Mouse (Mus musculus): ENCODE data around the gene Mlxipl.
A peak's percentile ranks its signal among the peaks of the same experiment; 100 is the strongest.

Gene Mlxipl

DNA sequence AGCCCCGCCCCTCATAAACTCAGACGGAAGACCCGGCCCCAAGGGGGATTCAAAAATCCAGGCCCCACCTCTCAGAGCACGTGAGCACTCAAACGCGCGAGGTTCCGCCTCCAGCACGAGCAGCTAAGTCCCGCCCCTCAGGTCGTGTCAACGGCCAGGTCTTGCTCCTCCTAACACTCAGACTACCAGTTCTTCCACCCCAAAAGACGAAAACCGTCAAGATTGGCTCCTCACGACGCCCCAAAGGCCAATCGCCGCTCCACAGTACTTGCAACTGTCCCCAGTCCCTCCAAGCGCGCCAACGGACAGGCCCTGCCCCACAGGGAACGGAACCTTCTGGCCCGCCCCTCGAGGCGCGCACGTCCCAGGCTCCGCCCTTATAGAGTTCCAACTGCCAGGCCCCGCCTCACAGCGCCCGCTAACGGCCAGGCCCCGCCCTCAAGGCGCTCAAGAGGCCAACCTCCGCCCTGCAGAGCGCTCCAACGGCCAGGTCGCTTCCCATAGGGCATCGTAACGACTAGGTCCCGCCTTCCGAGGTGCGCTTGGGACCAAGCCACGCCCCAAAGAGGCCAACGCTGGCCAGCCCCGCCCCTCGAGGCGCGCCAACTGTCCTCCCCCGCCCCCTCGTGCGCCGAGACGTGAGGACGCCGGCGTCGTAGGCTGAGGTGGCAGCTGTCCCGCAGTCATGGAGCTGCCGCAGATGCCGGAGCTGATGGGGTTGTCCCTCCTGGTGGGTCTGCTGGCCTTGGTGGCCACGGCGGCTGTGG is 59.5 kb downstream of the Mlxipl start, which contains the start of gene Tbl2:
Tbl2 (plus strand) TSS at position 605 of the 767 bp plus-strand sequence.
- DNase-seq, result peak; percentile 99

DNA sequence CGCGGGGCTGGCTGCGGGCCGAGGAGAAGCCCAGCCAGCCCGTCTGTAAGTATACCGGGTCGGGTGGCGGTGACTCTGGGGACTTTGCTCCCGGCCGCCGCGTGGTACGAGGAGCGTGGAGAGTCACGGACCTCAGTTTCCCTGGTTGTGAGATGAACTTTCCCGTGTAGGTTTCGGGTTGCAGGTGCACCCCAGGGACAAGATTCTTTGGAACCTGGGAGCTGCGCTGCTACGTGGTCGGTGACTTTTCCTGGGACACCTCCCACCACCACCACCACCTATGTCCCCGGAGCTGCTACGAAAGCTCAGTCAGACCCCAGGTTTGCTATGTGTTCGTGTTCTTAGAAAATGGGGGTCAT is 60.1 kb downstream of the Mlxipl start:
- DNase-seq, result no peak

DNA sequence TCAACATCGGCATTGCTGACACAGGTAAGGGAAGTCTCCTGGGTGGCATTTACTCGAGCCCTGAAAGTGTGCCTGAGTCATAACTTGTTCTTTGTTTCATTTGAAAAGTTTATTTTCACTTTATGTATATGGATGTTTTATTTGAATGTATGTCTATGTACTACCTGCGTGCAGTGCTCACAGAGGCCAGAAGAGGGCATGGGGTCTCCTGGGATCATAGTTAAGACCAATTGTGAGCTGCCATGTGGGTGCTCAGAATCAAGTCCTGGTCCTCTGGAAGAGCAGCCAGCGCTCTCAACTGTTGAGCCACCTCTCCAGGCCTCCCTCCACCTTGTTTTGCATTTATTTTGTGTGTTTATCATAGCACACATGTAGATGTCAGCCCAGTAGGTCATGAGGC is 66.8 kb downstream of the Mlxipl start:
- peak in 1 of 2 experiments; percentile 28 for DNase-seq

DNA sequence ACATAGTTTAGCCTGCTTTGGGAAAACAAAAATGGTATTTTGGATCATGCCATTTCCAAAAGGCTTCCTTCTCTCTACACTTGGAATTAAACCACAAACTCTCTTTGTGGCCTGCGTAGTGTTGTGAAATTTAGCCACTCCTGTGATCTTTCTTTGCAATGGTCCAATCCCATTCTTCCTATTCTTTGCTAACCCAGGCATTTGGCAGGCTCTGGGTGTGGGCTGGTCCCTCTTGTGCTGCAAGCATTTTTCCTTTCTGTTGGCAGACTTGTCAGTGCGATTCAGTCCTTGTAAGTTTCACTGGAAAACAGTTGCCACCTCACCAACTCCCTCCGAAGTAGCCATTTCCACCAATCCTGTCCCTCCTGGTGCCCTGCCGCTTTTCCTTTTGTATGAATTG is 71.5 kb downstream of the Mlxipl start:
- DNase-seq, result no peak

DNA sequence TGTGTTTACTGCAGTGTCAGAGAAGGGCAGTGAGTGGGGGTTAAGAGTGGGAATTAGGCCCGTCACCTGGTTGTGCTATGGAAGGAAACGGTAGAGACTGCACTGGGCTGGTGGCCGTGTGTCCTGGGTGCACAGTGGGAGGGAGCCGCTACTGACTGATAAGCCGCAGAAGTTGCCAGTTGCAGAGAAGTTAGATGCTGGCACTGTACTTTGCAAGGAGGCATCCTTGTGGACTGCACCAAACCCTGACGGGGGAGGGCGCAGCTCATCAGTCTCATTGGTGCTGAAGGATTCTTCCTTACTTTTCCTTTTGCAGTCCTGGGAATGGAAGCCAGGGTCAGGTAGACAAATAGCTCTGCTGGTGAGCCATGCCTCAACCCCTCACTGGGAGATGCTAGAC is 72.0 kb downstream of the Mlxipl start:
- DNase-seq, result no peak

DNA sequence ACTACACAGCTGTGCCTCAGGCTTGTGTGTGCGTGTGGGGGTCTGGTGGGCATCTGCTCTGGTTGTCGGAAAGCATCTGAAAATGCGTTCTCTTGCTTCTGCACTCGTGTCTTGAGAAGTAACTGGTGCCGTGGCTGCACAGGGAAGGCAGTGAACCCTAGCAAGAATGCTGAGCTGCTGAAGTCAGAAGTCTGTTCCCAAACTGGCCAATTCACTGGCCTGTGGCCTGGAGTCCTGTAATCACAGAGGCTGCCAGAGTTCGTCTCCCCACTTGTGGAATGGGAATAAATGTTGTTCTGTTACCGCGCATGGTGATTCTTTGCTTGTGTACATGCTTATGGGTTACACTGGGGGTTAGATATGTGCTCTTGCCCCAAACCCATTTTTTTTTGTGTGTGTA is 72.7 kb downstream of the Mlxipl start:
- no peak for DNase-seq

DNA sequence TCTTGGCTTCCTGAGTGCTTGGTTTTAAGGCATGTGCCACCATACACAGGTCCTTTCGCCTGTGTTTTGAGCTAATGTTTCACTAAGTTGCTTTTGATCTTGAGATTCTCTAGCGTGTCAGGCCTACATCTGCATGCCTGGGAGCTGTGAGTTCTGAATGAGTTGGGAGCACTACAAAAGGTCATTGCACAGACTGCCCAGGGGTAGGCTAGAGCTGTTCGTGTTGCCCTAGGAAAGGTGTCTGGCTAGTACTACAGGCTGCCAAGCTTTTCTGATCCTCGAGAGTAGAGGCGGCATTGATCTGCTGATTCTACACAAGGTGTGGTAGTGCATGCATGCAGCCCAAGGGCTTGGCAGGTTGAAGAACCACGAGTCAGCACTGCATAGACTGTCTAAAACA is 73.1 kb downstream of the Mlxipl start:
- DNase-seq, result no peak

DNA sequence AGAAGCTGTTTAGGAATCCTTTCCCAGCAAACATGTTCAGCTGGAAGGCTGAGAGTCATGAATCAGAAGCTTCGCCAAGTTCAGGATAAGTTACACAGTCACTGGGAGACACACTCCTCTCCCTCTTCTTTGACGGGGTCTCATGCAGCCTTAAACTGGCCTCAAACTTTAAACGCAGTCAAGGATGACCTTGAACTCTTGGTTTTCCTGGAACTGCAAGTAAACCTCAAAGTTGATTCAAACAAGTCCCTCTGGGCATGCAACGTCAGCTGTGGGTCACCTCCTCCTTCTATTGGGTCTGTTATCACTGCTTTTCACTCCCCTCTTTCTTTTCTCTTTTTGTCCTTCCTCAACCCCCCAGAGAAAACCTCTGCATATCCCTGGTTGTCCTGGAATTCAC is 77.2 kb downstream of the Mlxipl start:
- DNase-seq, result no peak

DNA sequence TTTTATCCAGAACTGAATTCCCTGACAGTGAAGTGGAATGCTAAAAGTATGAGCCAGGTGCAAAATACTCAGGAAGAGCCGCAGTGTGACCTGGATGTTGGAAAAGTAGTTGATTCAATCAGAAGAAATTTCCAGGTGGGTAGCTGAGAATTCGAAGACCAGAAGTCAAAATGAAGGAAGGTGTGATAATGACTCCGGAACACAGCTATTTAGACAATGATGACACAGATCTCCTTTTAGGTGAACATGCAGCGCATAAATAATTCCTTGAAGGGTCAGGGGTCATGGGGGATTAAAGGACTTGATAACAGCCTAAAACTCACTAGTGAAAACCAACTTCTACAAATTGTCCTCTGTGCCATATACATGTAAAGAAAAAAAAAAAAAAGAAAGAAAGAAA is 77.8 kb downstream of the Mlxipl start:
- no peak for DNase-seq

DNA sequence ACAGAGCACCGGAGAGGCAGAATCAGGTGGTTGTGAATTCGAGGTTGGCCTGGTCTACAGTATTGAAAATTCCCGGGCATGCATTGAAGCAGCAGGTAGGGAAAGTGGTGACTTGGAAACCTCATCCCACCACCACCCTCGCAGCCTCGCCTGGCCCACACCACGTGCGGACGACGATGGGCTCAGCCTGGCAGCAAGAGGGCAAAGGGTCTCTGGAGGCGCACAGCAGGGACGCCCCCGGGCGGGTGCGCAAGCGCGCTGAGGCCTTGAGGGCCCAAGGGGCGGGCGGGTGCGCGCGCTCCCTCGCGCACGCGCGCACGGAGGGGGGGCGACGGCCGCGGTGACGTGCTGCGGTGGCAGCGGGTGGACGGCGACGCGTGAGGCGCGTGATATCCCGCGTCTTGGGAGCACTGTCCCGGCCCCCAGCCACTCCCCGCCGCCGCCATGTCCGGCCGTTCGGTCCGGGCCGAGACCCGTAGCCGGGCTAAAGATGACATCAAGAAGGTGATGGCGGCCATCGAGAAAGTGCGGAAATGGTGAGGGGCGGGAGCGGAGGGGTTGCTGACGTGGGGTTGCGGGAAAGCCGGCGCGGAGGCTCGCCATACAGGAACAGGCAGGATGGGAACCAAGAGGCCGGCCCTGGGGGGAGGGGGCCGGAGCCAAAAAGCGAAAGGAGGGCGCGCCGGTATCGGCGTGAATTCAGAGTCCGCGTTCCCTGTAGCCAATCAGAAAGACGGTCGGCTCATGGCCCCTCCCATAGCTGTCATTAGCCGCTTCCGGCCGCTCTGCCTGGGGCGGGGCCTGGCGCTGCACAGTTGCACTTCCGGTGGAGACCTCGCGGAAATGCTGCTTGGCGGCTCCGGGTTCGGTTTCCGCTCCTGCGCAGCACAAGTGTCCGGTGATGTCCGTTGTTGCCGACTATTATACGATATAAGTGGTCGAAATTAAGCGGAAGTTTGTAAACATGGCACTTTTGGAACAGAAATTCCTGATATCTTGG is 78.7 kb downstream of the Mlxipl start, which contains the start of gene Bcl7b:
Bcl7b (plus strand) TSS at position 221 of the 1,000 bp plus-strand sequence.
- DNase-seq, result peak; percentile 96

DNA sequence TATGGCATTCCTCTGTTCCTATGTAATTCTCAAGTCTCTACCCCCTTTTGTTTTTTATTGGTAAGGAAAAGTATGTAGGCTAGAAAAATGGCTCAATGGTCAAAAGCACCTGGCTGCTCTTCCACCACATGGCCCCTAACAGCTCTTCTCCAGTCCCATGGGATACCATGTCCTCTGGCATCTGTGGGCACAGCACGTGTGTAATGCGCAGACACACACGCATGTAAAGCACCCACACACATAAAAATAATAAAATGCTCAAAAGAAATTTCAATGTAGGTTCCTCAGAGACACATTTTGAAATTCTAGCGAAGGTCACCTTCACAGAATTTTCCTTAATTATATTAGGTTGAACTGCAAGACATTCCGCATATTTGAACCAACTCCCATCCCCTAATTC is 79.8 kb downstream of the Mlxipl start:
- DNase-seq, result no peak

DNA sequence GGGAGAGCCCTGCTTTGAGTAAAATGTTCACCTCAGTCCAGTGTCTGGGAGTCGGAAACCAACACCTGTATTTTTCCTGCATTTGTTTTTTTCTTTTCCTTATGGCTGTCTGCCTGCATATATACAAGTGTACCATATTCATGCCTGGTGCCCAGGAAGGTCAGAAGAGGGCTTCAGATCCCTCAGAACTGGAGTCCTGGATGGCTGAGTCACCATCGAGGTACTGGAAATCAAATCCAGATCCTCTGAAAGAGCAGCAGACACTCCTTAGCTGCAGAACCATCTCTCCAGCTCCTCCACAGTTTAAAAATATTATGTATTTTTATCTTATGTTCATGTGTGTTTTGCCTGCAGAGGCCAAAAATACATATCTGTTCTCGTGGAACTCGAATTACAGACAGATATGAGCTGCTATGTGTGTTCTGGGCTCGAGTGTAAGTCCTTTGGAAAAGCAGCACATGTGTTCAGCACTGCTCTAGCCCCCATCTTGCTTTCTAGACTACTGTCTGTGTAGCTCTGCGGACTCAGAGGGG is 82.1 kb downstream of the Mlxipl start:
- no peak for DNase-seq

DNA sequence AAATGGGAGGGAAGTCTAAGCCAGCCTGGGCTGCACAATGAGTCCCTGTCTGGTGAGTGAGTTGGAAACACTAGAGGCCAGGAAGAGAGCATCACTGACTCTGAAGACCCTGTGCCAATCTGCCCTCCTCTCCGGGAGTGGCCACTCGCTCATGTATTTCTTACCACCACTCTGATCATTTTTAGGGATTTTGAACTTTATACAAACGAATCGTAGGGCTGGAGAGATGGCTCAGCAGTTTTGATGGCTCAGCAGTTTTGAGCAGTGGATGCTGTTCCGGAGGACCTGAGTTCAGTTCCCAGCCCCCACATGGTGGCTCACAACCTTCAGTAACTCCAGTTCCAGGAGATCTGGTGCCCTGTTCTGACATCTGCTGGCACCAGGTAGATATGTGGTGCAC is 83.3 kb downstream of the Mlxipl start:
- DNase-seq, result no peak

DNA sequence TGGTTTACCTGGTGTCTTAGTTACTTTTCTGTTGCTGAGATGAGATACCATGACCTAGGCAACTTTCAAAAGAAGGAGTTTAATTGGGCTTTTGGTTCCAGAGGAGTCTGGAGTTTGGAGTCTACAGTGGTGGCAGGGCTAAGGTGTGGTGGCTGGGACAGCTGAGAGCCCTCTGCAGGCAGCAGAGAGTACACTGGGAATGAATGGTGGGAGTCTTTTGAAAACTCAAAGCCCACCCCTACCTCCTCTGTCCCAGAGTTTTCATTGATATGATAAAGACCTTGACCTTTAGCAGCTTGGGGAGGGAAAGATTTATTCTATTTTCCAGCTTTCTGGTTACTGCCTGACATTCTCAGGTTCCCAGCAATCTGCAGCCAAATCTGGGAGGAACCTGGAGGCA is 85.4 kb downstream of the Mlxipl start:
- DNase-seq, result no peak

DNA sequence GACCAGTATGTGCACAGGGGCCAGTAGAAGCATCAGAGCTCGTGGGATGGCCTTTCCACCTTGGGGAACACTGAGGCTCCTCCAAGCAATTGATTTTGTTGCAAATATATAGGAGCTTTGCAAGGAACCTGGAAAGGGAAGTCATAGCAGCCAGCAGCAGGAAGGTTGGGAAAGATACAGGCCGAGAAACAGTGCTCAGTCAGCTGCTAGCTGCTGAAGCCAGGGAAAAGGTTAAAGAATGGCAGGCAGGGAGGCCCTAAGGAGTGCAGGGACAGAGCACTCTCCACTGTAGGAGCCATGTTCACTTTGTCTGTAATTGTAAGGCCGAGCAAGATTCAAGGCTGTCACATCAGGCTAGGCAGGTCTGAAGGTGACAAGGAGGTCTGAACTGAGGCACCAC is 88.8 kb downstream of the Mlxipl start:
- DNase-seq, result no peak

DNA sequence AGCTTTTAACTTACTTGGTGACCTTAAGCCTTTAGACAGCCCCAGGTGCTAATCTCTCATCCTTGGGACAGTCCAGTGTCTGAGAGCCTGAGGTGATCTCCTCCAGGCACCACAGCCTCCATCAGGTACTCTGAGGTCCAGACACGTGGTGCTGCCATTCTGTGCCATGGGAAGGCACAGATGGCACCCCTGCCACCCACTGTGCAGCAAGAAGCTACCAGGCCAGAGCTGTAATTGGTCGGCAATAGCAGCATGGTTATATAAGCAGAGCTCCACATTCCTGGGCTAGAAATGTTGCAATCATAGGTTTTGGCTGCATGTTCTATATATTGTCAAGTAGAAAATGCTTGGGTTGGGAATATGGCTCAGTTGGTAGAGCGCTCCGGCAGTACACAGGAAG is 89.3 kb downstream of the Mlxipl start:
- DNase-seq, result no peak

DNA sequence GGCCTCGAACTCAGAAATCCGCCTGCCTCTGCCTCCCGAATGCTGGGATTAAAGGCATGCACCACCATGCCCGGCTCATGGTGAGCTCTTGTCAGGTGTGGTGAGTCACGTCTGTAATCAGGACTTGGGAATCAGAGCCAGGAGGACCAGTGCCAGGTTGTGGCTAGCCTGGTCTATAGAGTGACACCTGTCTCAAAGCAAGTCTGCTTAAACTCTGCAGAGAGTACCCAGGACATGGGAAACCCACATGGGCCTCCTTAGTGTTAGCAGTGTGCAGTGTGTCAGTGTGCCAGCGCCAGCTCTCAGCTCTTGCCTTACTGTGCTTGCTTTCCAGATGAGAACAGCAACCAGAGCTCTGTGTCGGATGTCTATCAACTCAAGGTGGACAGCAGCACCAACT is 89.9 kb downstream of the Mlxipl start:
- no peak for DNase-seq

DNA sequence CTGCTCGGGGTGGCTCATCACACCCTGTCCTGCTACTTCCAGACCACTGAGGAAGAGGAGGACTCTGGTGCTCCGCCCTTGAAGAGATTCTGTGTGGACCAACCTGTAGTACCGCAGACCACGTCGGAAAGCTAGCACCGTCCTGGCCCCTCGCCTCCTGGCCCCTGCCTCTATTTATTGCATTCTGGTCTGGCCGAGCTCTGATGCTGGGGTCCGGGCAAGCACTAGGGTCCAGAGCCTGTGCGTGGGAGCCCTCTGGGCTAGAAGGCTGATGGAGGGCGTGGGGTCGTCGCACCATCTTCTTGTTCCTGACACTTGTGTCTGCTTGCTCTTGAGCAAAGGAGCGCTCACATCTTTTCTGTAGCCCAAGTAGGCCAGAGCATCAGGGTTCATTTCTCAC is 91.1 kb downstream of the Mlxipl start:
- DNase-seq, result no peak

DNA sequence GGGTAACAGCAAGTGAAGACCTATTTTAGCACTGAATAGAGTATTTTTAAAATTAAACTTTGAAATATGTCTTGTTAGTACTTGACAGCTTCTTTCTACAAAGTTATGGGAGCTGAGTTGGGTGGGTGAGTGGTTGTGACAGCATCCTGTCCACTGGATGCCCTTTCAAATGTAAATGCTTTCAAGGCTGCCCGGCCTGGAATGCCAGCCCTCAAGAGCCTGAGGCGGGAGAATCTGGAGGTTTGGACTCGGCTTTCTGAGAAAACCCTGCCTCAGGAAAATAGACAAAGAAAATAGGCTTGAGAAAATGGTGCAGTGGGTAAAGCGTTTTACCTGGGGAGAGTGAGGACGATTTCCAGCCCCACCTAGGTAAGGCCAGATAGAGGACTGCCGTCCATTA is 92.1 kb downstream of the Mlxipl start:
- DNase-seq, result no peak

DNA sequence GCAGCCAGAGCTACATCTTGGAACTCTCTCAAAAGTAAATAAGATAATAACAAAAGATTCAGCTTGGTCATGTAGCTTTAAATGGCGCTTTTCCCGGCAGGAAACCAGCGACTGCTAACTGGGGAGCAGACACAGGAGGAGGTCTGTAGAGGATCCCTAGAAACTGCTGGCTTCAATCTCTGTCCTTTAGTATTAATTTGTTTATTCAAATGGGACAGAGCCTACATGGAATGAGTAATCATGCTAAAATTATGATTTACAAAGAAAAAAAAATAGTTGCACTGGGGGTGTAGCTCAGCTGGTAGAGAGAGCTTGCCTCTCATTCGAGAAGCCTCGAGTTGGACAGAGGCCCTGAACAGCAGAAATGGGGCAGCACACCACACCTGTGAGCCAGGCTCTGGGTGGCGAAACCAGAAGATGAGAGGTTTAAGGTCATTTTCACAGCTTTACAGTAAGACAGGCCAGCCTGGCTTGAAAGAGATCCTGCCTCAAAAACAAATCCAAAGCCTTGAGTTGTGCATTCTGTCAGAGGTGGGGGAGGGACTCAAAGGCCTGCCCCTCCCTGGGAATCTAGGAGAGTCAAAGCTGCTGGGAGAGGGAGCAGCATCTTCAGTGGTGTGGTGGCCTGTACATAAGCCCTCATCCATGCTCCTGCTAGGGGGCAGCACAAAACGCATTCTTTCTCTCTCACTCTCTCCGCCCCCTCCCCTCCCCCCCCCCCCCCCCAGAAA is 93.6 kb downstream of the Mlxipl start:
- no peak for DNase-seq

DNA sequence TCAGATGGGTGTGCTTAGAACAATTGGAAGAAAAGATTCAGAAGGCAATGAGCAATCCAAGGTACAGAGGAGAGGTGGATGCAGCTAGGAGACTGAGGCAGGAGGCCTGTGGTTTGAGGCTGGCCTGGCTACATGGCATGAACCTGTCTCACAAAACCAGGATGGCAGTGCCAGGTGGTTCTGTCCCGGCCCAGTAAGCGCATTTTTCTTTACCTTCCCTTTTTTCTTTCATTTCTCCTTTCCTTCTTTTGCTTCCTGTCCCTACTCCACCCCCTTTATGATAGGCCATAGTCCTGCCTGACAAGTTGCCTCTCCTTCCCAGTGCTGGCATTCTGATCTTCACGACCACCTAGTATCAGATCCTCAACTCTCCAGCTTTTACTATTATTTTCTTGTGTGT is 95.3 kb downstream of the Mlxipl start:
- no peak for DNase-seq

DNA sequence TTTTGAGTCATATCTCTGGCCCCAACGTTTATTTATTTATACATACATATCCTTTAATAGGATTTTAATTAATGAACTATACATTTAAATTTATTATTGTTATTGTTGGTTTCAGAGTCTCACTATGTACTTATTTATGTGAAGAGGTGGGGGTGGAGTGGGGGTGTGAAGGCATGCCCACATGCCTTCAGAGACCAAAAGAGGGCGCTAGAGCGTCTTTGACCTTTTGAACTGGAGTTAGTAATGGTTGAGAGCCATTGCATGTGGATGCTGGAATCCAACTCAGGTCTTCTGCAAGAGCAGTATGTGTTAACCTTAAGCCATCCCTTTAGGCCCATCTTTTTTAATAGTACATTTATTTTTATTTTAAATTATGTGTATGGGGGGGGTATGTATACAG is 95.9 kb downstream of the Mlxipl start:
- DNase-seq, result peak; percentile 51 to 53

DNA sequence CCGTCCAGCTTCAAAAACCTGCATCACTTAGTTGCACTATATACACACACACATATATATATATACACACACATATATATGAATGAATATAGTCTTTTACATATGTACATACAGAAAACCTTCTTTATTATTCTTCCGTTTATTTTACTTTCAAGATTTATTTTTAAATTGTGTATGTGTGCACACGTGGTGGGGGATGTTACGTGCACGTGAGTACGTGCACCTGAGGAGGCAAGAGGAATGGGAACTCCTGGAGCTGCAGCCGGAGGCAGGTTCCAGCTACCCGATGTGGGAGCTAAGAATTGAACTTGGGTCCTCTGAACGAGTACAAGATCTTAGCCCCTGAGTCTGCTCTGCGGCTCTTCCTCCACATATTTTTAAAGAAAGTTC is 96.5 kb downstream of the Mlxipl start:
- no peak for DNase-seq
